In genomic region chr7:99366716-99367115, GRCm38 (mm10) we compare ENCODE assay signal across 26 mouse cellular contexts. TPM values are rescaled to one million over a fixed set of nuclear protein-coding genes. Genes with fewer than 3 reads are reported as not detected.
DNase-seq lines count a peak whose midpoint lies in the region; ATAC-seq and TF ChIP-seq lines count a peak whose summit lies in the region.
"Had no signal": no experiment of that assay in that cellular context is flagged by ENCODE, and none has a peak within 500 bp of the region (broad histone marks: within the 10 kb centered on the region; RNA-seq: fewer than 3 reads in every experiment).

No protein-coding gene starts in this region.

- no peak for TF ChIP-seq CTCF in kidney, adult 2 months (conservative IDR thresholded peaks at IDR 0.05; ENCODE audit: insufficient read depth, insufficient read length, low read depth, low read length)

- H3K27ac ChIP-seq in kidney, adult 2 months (ENCODE audit: insufficient read depth, low read depth, low read length), result no peak overlapping the region
- H3K27ac ChIP-seq in kidney, embryonic 15.5 days, result no peak overlapping the region
- peak overlapping the region; percentile 30 for H3K27ac ChIP-seq in midbrain, embryonic 10.5 days (replicated peaks)
- no peak overlapping the region for H3K27ac ChIP-seq in midbrain, embryonic 16.5 days (ENCODE audit: low read length)
- H3K27ac ChIP-seq: forebrain, embryonic 10.5 days; forebrain, embryonic 13.5 days; heart, embryonic 13.5 days; hindbrain, embryonic 13.5 days; hindbrain, postnatal 0 days had no signal

- no peak for TF ChIP-seq POLR2A in kidney, adult 2 months (IDR thresholded peaks at IDR 0.05; ENCODE audit: low read depth, low read length)

- H3K4me2 ChIP-seq in kidney, embryonic 15.5 days, result no peak overlapping the region
- no peak overlapping the region for H3K4me2 ChIP-seq in midbrain, embryonic 16.5 days (ENCODE audit: low read length)
- H3K4me2 ChIP-seq: forebrain, embryonic 13.5 days; heart, embryonic 13.5 days; hindbrain, embryonic 13.5 days had no signal

- DNase-seq in heart, adult 11 months, result peak; percentile 82
- DNase-seq in heart, adult 18-20 months, result no peak
- peak; percentile 43 for DNase-seq in kidney, adult 2 months
- DNase-seq in kidney, postnatal 14 days, result peak; percentile 51
- no peak for DNase-seq in kidney, adult 11 months
- no peak for DNase-seq in midbrain, embryonic 10.5 days (ENCODE audit: low spot score)
- DNase-seq: adrenal gland, adult 8-10 months; adrenal gland, postnatal 25 days; cerebellum, adult 11-12 months; cerebellum, adult 8-10 months; cerebellum, postnatal 10 days; cerebellum, postnatal 36 days; embryo, embryonic 11 days; gastrocnemius, postnatal 10 days; gastrocnemius, postnatal 36 days; heart, postnatal 14 days had no signal

- no peaks in the 10 kb centered on the region for H3K9me3 ChIP-seq in kidney, embryonic 15.5 days (replicated peaks)
- H3K9me3 ChIP-seq in midbrain, embryonic 10.5 days (replicated peaks), result 0 out of 2 replicates have a peak, but pooled peaks cover 6% of the 10 kb centered on the region
- no peaks in the 10 kb centered on the region for H3K9me3 ChIP-seq in midbrain, embryonic 16.5 days (replicated peaks; ENCODE audit: control insufficient read depth, low read length, poor library complexity, severe bottlenecking)
- H3K9me3 ChIP-seq: forebrain, embryonic 13.5 days; heart, embryonic 13.5 days; hindbrain, embryonic 13.5 days had no signal

- no peak overlapping the region for H3K9ac ChIP-seq in kidney, embryonic 15.5 days
- no peak overlapping the region for H3K9ac ChIP-seq in midbrain, embryonic 16.5 days (ENCODE audit: low read depth, low read length)
- H3K9ac ChIP-seq: forebrain, embryonic 13.5 days; heart, embryonic 13.5 days; hindbrain, embryonic 13.5 days had no signal

- no peaks in the 10 kb centered on the region for H3K4me1 ChIP-seq in kidney, adult 2 months (ENCODE audit: control insufficient read depth, insufficient read depth, low read length)
- H3K4me1 ChIP-seq in kidney, embryonic 15.5 days, result 0 out of 2 replicates have a peak, but pooled peaks cover 2% of the 10 kb centered on the region
- peaks cover 10% of the 10 kb centered on the region; the same call in 1 of the 2 replicates for H3K4me1 ChIP-seq in midbrain, embryonic 10.5 days
- H3K4me1 ChIP-seq in midbrain, embryonic 16.5 days (ENCODE audit: control insufficient read depth, insufficient read depth, low read length), result peaks cover 5% of the 10 kb centered on the region; the same call in 1 of the 2 replicates

- H3K36me3 ChIP-seq in kidney, adult 2 months (ENCODE audit: control insufficient read depth, insufficient read depth, low read length), result no peaks in the 10 kb centered on the region
- no peaks in the 10 kb centered on the region for H3K36me3 ChIP-seq in kidney, embryonic 15.5 days
- no peaks in the 10 kb centered on the region for H3K36me3 ChIP-seq in midbrain, embryonic 10.5 days
- no peaks in the 10 kb centered on the region for H3K36me3 ChIP-seq in midbrain, embryonic 16.5 days (ENCODE audit: control insufficient read depth, insufficient read depth, low read length)
- H3K36me3 ChIP-seq: forebrain, embryonic 10.5 days; heart, embryonic 13.5 days; hindbrain, embryonic 13.5 days had no signal

- no peaks in the 10 kb centered on the region for H3K27me3 ChIP-seq in kidney, adult 2 months (replicated peaks; ENCODE audit: control insufficient read depth, insufficient read depth, low read length)
- H3K27me3 ChIP-seq in kidney, embryonic 15.5 days, result no peaks in the 10 kb centered on the region
- 0 out of 2 replicates have a peak, but pooled peaks cover 8% of the 10 kb centered on the region for H3K27me3 ChIP-seq in midbrain, embryonic 10.5 days (ENCODE audit: low read depth, poor library complexity, severe bottlenecking)
- no peaks in the 10 kb centered on the region for H3K27me3 ChIP-seq in midbrain, embryonic 16.5 days (ENCODE audit: control insufficient read depth, insufficient read depth, low read depth, low read length)
- H3K27me3 ChIP-seq: forebrain, embryonic 13.5 days had no signal

- no peak for ATAC-seq in kidney, embryonic 15.5 days (replicated peaks; ENCODE audit: low FRiP score)
- no peak for ATAC-seq in midbrain, embryonic 16.5 days
- ATAC-seq: activated CD4-positive, CD25-positive, alpha-beta regulatory T cell, adult 4 months; forebrain, embryonic 13.5 days; forebrain, embryonic 16.5 days; hindbrain, postnatal 0 days had no signal

- 40% methylated on average over 6 of the region's 6 CpGs for WGBS in kidney, adult 2 months
- WGBS in kidney, embryonic 15.5 days, result 56% methylated on average over 6 of the region's 6 CpGs
- 79% methylated on average over 6 of the region's 6 CpGs for WGBS in midbrain, embryonic 10.5 days
- 77% methylated on average over 6 of the region's 6 CpGs for WGBS in midbrain, embryonic 16.5 days

- no peak overlapping the region for H3K4me3 ChIP-seq in kidney, adult 2 months (ENCODE audit: insufficient read depth, low read depth, low read length)
- no peak overlapping the region for H3K4me3 ChIP-seq in kidney, embryonic 15.5 days (replicated peaks)
- H3K4me3 ChIP-seq in midbrain, embryonic 10.5 days, result no peak overlapping the region
- no peak overlapping the region for H3K4me3 ChIP-seq in midbrain, embryonic 16.5 days (ENCODE audit: low read depth, low read length)
- H3K4me3 ChIP-seq: forebrain, embryonic 10.5 days; forebrain, embryonic 13.5 days; heart, embryonic 13.5 days; hindbrain, embryonic 13.5 days had no signal

RNA-seq across cellular contexts. Expression of gene Serpinh1, which starts 13.7 kb away (rescaled TPM):
- 100 to 1,000 TPM; 200 to 293 TPM for total RNA-seq in heart, adult 18-20 months (2021)
- 127 and 150 TPM in 2 replicates for polyA plus RNA-seq in kidney, adult 2 months (2012; rRNA removed)
- polyA plus RNA-seq in kidney, embryonic 15.5 days (2015; fragmentation: Nextera tagmentation; extraction: Ambion mirVana), result 1,575 and 1,603 TPM in 2 replicates
- 789 and 882 TPM in 2 replicates for polyA plus RNA-seq in midbrain, embryonic 10.5 days (2016; fragmentation: Nextera tagmentation; extraction: Ambion mirVana)
- 185 and 203 TPM in 2 replicates for polyA plus RNA-seq in midbrain, embryonic 16.5 days (2015; fragmentation: Nextera tagmentation; extraction: Ambion mirVana)
- polyA plus RNA-seq: activated CD4-positive, CD25-positive, alpha-beta regulatory T cell, adult 4 months had no signal

RNA-seq across cellular contexts. Expression of gene Gdpd5, which starts 14.5 kb away (rescaled TPM):
- total RNA-seq in heart, adult 18-20 months (2021), result 10 to 100 TPM; 21.9 to 27.0 TPM
- polyA plus RNA-seq in kidney, adult 2 months (2012; rRNA removed), result 10.4 and 11.5 TPM in 2 replicates
- polyA plus RNA-seq in kidney, embryonic 15.5 days (2015; fragmentation: Nextera tagmentation; extraction: Ambion mirVana), result 14.5 and 17.3 TPM in 2 replicates
- polyA plus RNA-seq in midbrain, embryonic 10.5 days (2016; fragmentation: Nextera tagmentation; extraction: Ambion mirVana), result 23.5 and 28.2 TPM in 2 replicates
- 45.0 and 55.6 TPM in 2 replicates for polyA plus RNA-seq in midbrain, embryonic 16.5 days (2015; fragmentation: Nextera tagmentation; extraction: Ambion mirVana)
- total RNA-seq: granulocyte monocyte progenitor cell, adult 5-6 weeks had no signal

Comparison
In these comparisons a context has a peak if more than half of its experiments do, and no peak if none do; other contexts are left out.
1. DNase-seq: peak in heart, adult 11 months (single experiment), kidney, adult 2 months (single experiment) and kidney, postnatal 14 days (single experiment); none in heart, adult 18-20 months (0 of 2), kidney, adult 11 months (single experiment) and midbrain, embryonic 10.5 days (single experiment).